Mouse (Mus musculus) kidney, embryonic 15.5 days (tissue): ENCODE results near the gene Amy1. TPM values are rescaled to one million over a fixed set of nuclear protein-coding genes. Genes with fewer than 3 reads are reported as not detected.
"Not testable (repeated sequence)": the region's sequence is repeated elsewhere in the genome, so short reads cannot be mapped to it uniquely, and the experiment has no call there.

Source experiments
- ATAC-seq: fragments of 200-750 bp; cut with Nextera tagmentation; replicated peaks from 2 replicates; pipeline ENCODE4 v1.8.0; 2017; ENCODE audit warnings: moderate TSS enrichment; ENCODE audit not compliant: low FRiP score
- H3K27ac ChIP-seq: fragments of 300-500 bp; sonication (generic); 2 replicates; pipeline ENCODE4 v1.5.1; 2015; ENCODE audit warnings: mild to moderate bottlenecking, inconsistent platforms
- H3K27me3 ChIP-seq: fragments of 300-500 bp; sonication (generic); 2 replicates; pipeline ENCODE4 v1.6.1; 2015; ENCODE audit warnings: inconsistent platforms
- H3K36me3 ChIP-seq: fragments of 300-500 bp; sonication (generic); 2 replicates; pipeline ENCODE4 v1.6.1; 2015; ENCODE audit warnings: inconsistent platforms
- H3K4me1 ChIP-seq: fragments of 300-500 bp; sonication (generic); 2 replicates; pipeline ENCODE4 v1.6.1; 2015; ENCODE audit warnings: inconsistent platforms
- H3K4me2 ChIP-seq: fragments of 300-500 bp; sonication (generic); 2 replicates; pipeline ENCODE4 v1.6.1; 2015; ENCODE audit warnings: moderate library complexity, mild to moderate bottlenecking, inconsistent platforms
- H3K4me3 ChIP-seq: fragments of 300-500 bp; sonication (generic); replicated peaks from 2 replicates; pipeline ENCODE4 v1.5.1; 2015; ENCODE audit warnings: mild to moderate bottlenecking, inconsistent platforms
- H3K9ac ChIP-seq: fragments of 300-500 bp; sonication (generic); 2 replicates; pipeline ENCODE4 v1.6.1; 2015; ENCODE audit warnings: mild to moderate bottlenecking, inconsistent platforms
- H3K9me3 ChIP-seq: fragments of 300-500 bp; sonication (generic); replicated peaks from 2 replicates; pipeline ENCODE4 v1.6.1; 2016; ENCODE audit warnings: inconsistent platforms
- WGBS: fragments of 180-500 bp; shearing (Covaris S2); methylation state at CpG from one replicate; pipeline ENCODE4 v1.1.7; 2015; ENCODE audit warnings: mixed read lengths; 5-methylcytosine and 5-hydroxymethylcytosine counted together
- polyA plus RNA-seq: library from polyadenylated mRNA; unstranded; fragments of >200 nt; fragmentation: Nextera tagmentation; extraction: Ambion mirVana; gene quantifications from 2 replicates; pipeline ENCODE4 v1.2.1, GENCODE M21; 2015

Amy1 gene
- polyA plus RNA-seq, 1 experiment from 2014 or later: 1.8 TPM

- H3K27ac ChIP-seq, H3K4me1 ChIP-seq, H3K27me3 ChIP-seq, H3K36me3 ChIP-seq, ATAC-seq, H3K4me2 ChIP-seq, H3K4me3 ChIP-seq, H3K9me3 ChIP-seq, H3K9ac ChIP-seq: not testable (repeated sequence)
- WGBS: 95% methylated on average over 3 of the region's 3 CpGs
Measured at GRCm38 (mm10) chr3:113532328-113532727, 74.2 kb downstream of the Amy1 start, which contains the start of gene Amy2a1. Gene Amy2a1 (minus strand): TSS chr3:113532428.

Other genes starting within 250 kb of the Amy1 start
- gene Amy2a1, start 74.3 kb downstream of the Amy1 start, polyA plus RNA-seq: 0.33 and 2.6 TPM in 2 replicates
- 35.2 and 40.5 TPM in 2 replicates for gene Rnpc3, start 23.4 kb upstream of the Amy1 start, polyA plus RNA-seq